Mouse (Mus musculus) embryonic facial prominence, embryonic 10.5 days (tissue): ENCODE results near the gene Sox1. TPM values are rescaled to one million over a fixed set of nuclear protein-coding genes. Genes with fewer than 3 reads are reported as not detected.
A peak's percentile ranks its signal among the peaks of the same experiment; 100 is the strongest.

ENCODE experiments used
- DNase-seq: peaks from one replicate; pipeline ENCODE4 v3.0.0-alpha.2; 2017; ENCODE audit warnings: low spot score
- H3K27ac ChIP-seq: fragments of 300-500 bp; sonication (generic); replicated peaks from 2 replicates; pipeline ENCODE4 v1.5.1; 2016; ENCODE audit warnings: mild to moderate bottlenecking
- H3K27me3 ChIP-seq: fragments of 300-500 bp; sonication (generic); replicated peaks from 2 replicates; pipeline ENCODE4 v1.6.1; 2016; ENCODE audit warnings: low read depth, mild to moderate bottlenecking; ENCODE audit not compliant: poor library complexity, severe bottlenecking
- H3K36me3 ChIP-seq: fragments of 300-500 bp; sonication (generic); replicated peaks from 2 replicates; pipeline ENCODE4 v1.6.1; 2016; ENCODE audit warnings: mild to moderate bottlenecking, moderate library complexity
- H3K4me1 ChIP-seq: fragments of 300-500 bp; sonication (generic); 2 replicates; pipeline ENCODE4 v1.6.1; 2016
- H3K4me3 ChIP-seq: fragments of 300-500 bp; sonication (generic); 2 replicates; pipeline ENCODE4 v1.5.1; 2016; ENCODE audit warnings: mild to moderate bottlenecking, moderate library complexity
- H3K9me3 ChIP-seq: fragments of 300-500 bp; sonication (generic); 2 replicates; pipeline ENCODE4 v1.6.1; 2016; ENCODE audit warnings: mild to moderate bottlenecking
- WGBS: fragments of 180-500 bp; shearing (Covaris S2); methylation state at CpG from one replicate; pipeline ENCODE4 v1.1.7; 2016; 5-methylcytosine and 5-hydroxymethylcytosine counted together
- microRNA-seq: library from miRNA; unstranded; fragments of <30 nt; microRNA quantifications from one replicate; pipeline ENCODE4, GENCODE M21; 2017
- polyA plus RNA-seq: library from polyadenylated mRNA; unstranded; fragments of >200 nt; fragmentation: Nextera tagmentation; extraction: Ambion mirVana; gene quantifications from 2 replicates; pipeline ENCODE4 v1.2.1, GENCODE M21; 2016

Gene Sox1
- polyA plus RNA-seq, 1 experiment from 2014 or later = 1.0 TPM

- Histone ChIP-seq H3K27ac (peak overlapping the region; percentile 77; the same call in 1 of the 2 replicates), H3K9me3 (no peaks in the 10 kb centered on the region), H3K36me3 (no peaks in the 10 kb centered on the region), H3K4me3 (peak overlapping the region; percentile 51), H3K4me1 (peaks cover 48% of the 10 kb centered on the region), H3K27me3 (peaks cover 91% of the 10 kb centered on the region)
- no peak for DNase-seq
- WGBS = 50% methylated on average over 6 of the region's 6 CpGs
Measured at GRCm38 (mm10) chr8:12431738-12432055, 36.6 kb downstream of the Sox1 start.

DNA sequence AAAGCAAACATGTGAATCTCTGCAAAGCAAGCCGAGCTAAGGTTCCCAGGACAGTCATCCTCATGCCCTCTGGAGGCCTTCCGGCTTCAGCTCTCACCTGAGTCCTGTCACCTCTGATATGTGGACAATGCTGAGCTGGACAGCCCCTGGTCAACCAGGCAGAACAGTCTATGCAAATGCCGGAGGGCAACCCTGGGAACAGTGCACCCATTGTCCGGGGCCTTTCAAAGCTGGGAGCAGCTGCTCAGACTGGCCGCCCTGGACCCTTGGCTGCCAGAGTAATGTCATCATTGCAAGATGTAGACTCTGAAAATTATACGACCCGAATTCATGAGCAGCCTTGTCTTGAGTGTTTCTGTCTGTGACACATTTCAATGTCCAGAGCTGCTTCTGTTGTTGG is 37.5 kb downstream of the Sox1 start:
- Histone ChIP-seq H3K27ac (peak overlapping the region; percentile 54), H3K36me3 (no peaks in the 10 kb centered on the region), H3K9me3 (no peaks in the 10 kb centered on the region), H3K4me3 (no peak overlapping the region), H3K4me1 (peaks cover 48% of the 10 kb centered on the region), H3K27me3 (peaks cover 91% of the 10 kb centered on the region)
- DNase-seq = peak; percentile 55
- WGBS = 28% methylated on average over 7 of the region's 7 CpGs

- no peaks in the 10 kb centered on the region for H3K36me3 ChIP-seq
- H3K27ac ChIP-seq = no peak overlapping the region
- peaks cover 79% of the 10 kb centered on the region for H3K27me3 ChIP-seq
- no peak for DNase-seq
- H3K4me3 ChIP-seq = no peak overlapping the region
- H3K9me3 ChIP-seq = no peaks in the 10 kb centered on the region
- 74% methylated on average over 3 of the region's 3 CpGs for WGBS
- H3K4me1 ChIP-seq = peaks cover 31% of the 10 kb centered on the region
Measured at GRCm38 (mm10) chr8:12434771-12435170, 39.7 kb downstream of the Sox1 start.

DNA sequence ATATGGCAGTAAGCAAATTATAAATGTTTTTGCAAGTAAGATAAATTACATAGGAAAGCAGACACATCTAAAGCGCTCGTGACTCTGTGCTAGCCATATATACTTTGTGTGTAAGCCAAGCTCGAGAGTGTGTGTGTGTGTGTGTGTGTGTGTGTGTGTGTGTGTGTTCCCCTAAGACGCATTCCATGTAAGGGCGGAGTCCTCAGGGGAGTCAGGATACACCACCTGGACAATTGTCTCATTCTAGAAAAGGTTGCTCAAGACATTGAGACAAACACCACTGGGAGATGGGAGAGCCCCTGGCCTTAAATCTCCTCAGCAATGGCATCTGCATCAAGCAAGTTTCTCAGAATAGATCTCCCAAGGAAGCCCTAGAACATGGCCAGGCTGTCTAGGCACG is 42.9 kb downstream of the Sox1 start:
- no peak for DNase-seq
- 90% methylated on average over 6 of the region's 6 CpGs for WGBS
- peaks cover 51% of the 10 kb centered on the region for H3K27me3 ChIP-seq

DNA sequence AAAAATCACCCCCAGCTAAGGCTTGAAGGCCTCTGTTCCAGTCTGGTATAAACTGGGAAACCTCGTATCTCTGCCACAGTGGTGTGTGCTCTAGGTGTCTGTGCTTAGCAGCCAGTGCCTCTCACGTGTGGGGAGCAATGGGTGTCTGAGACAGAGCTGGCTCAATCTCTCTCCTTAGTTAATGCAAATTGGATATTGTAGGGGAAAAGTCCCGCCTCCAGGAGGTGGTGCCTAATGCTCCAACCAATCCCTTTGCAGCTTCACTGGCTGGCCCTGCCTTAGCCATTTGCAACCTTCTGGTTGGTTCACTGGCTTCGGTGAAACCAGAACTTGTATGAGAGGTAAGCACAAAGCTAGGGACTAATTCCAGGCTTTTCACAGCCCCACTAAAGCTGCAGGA is 43.9 kb downstream of the Sox1 start:
- WGBS = 29% methylated on average over 4 of the region's 4 CpGs
- no peak overlapping the region for H3K4me3 ChIP-seq
- peaks cover 43% of the 10 kb centered on the region for H3K27me3 ChIP-seq
- H3K27ac ChIP-seq = no peak overlapping the region; the same call in 1 of the 2 replicates
- H3K9me3 ChIP-seq = no peaks in the 10 kb centered on the region
- peak; percentile 35 for DNase-seq
- 0 out of 2 replicates have a peak, but pooled peaks cover 4% of the 10 kb centered on the region for H3K4me1 ChIP-seq
- H3K36me3 ChIP-seq = no peaks in the 10 kb centered on the region

More for the DNA sequence above, 42.9 kb downstream of the Sox1 start:
- Histone ChIP-seq H3K27ac (no peak overlapping the region), H3K4me1 (peaks cover 7% of the 10 kb centered on the region; the same call in 1 of the 2 replicates), H3K9me3 (no peaks in the 10 kb centered on the region), H3K36me3 (no peaks in the 10 kb centered on the region), H3K4me3 (no peak overlapping the region)

GRCm38 (mm10) chr8:12439846-12440245 is 44.8 kb downstream of the Sox1 start:
- DNase-seq = no peak
- no peaks in the 10 kb centered on the region for H3K36me3 ChIP-seq
- no peaks in the 10 kb centered on the region for H3K9me3 ChIP-seq
- H3K27me3 ChIP-seq = peaks cover 43% of the 10 kb centered on the region
- WGBS = 91% methylated on average over 10 of the region's 10 CpGs
- H3K4me1 ChIP-seq = 0 out of 2 replicates have a peak, but pooled peaks cover 4% of the 10 kb centered on the region
- H3K4me3 ChIP-seq = no peak overlapping the region
- no peak overlapping the region; the same call in 1 of the 2 replicates for H3K27ac ChIP-seq

DNA sequence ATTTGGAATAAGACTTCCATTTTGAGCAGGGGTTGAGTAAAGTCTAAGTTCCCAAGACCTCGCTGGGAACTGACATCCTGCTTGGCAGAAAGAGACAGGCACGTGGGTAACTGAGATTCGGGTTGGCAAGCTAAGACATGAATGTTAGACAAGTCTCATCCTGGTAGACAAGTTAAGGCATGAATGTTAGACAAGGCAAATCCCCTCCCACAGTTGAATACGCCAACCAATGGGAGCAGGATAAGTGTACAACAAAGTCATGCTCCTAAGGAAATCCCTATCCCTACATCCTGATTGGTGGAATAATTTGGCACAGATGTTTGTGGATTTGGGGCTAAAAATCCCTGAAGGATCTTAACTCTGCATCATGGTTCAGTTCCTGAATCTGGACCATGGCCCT is 45.9 kb downstream of the Sox1 start:
- Histone ChIP-seq H3K4me1 (peaks cover 10% of the 10 kb centered on the region), H3K36me3 (no peaks in the 10 kb centered on the region), H3K4me3 (no peak overlapping the region), H3K27ac (no peak overlapping the region), H3K27me3 (peaks cover 45% of the 10 kb centered on the region), H3K9me3 (no peaks in the 10 kb centered on the region)
- DNase-seq = no peak
- whole genome bisulfite sequencing = 91% methylated on average over 4 of the region's 4 CpGs

GRCm38 (mm10) chr8:12445258-12445657 is 50.2 kb downstream of the Sox1 start:
- 63% methylated on average over 2 of the region's 2 CpGs for WGBS
- Histone ChIP-seq H3K4me1 (peaks cover 13% of the 10 kb centered on the region), H3K27me3 (peaks cover 51% of the 10 kb centered on the region)

GRCm38 (mm10) chr8:12445926-12446680 is 51.0 kb downstream of the Sox1 start:
- Histone ChIP-seq H3K4me3 (peak overlapping the region; percentile 41), H3K36me3 (no peaks in the 10 kb centered on the region), H3K27ac (0 out of 2 replicates have a peak overlapping the region, but pooled peaks have one; percentile 35), H3K27me3 (peaks cover 53% of the 10 kb centered on the region), H3K9me3 (no peaks in the 10 kb centered on the region), H3K4me1 (peaks cover 13% of the 10 kb centered on the region)
- 2% methylated on average over 26 of the region's 26 CpGs for WGBS
- DNase-seq = peak; percentile 27

More at GRCm38 (mm10) chr8:12445258-12445657, 50.2 kb downstream of the Sox1 start:
- Histone ChIP-seq H3K36me3 (no peaks in the 10 kb centered on the region), H3K4me3 (no peak overlapping the region), H3K9me3 (no peaks in the 10 kb centered on the region), H3K27ac (no peak overlapping the region)
- no peak for DNase-seq

Small RNAs within 50 kb of the gene (microRNA-seq; reads per million reads assigned to microRNA genes)
- not detected for gene Gm25239

Other genes starting within 250 kb of the Sox1 start
- not detected in 2 replicates for gene A230072I06Rik, start 116.5 kb upstream of the Sox1 start, polyA plus RNA-seq
- not detected in 2 replicates for gene Spaca7, start 177.7 kb downstream of the Sox1 start, polyA plus RNA-seq